Mouse (Mus musculus) forebrain, embryonic 16.5 days (tissue): ENCODE results near the gene Cntnap2. TPM values are rescaled to one million over a fixed set of nuclear protein-coding genes. Genes with fewer than 3 reads are reported as not detected.

Source experiments
- ATAC-seq: fragments of 200-750 bp; cut with Nextera tagmentation; 2 replicates; pipeline ENCODE4 v1.8.0; 2017; ENCODE audit warnings: mild to moderate bottlenecking, moderate library complexity
- H3K27ac ChIP-seq: fragments of 300-500 bp; sonication (generic); 2 replicates; pipeline ENCODE4 v1.5.1; 2014; ENCODE audit warnings: low read length, control low read depth
- H3K27me3 ChIP-seq: fragments of 300-500 bp; sonication (generic); replicated peaks from 2 replicates; pipeline ENCODE4 v1.6.1; 2014; ENCODE audit warnings: low read length; ENCODE audit not compliant: control insufficient read depth, insufficient read depth
- H3K36me3 ChIP-seq: fragments of 300-500 bp; sonication (generic); 2 replicates; pipeline ENCODE4 v1.6.1; 2014; ENCODE audit not compliant: control insufficient read depth, insufficient read depth
- H3K4me1 ChIP-seq: fragments of 300-500 bp; sonication (generic); replicated peaks from 2 replicates; pipeline ENCODE4 v1.6.1; 2014; ENCODE audit warnings: low read length; ENCODE audit not compliant: control insufficient read depth, insufficient read depth
- H3K4me2 ChIP-seq: fragments of 300-500 bp; sonication (generic); 2 replicates; pipeline ENCODE4 v1.6.1; 2014; ENCODE audit warnings: mild to moderate bottlenecking, low read length, control low read depth
- H3K4me3 ChIP-seq: fragments of 300-500 bp; sonication (generic); replicated peaks from 2 replicates; pipeline ENCODE4 v1.5.1; 2014; ENCODE audit warnings: mild to moderate bottlenecking, low read length, control low read depth
- H3K9ac ChIP-seq: fragments of 300-500 bp; sonication (generic); replicated peaks from 2 replicates; pipeline ENCODE4 v1.6.1; 2014; ENCODE audit warnings: low read depth, low read length, control low read depth
- H3K9me3 ChIP-seq: fragments of 300-500 bp; sonication (generic); 2 replicates; pipeline ENCODE4 v1.6.1; 2016; ENCODE audit warnings: low read length; ENCODE audit not compliant: control insufficient read depth
- WGBS: fragments of 180-500 bp; shearing (Covaris S2); extraction: QIAGEN DNeasy Blood & Tissue Kit; methylation state at CpG from one replicate; pipeline ENCODE4 v1.1.7; 2014; 5-methylcytosine and 5-hydroxymethylcytosine counted together
- polyA plus RNA-seq: library from polyadenylated mRNA; unstranded; fragments of >200 nt; fragmentation: Nextera tagmentation; extraction: Ambion mirVana; gene quantifications from 2 replicates; pipeline ENCODE4 v1.2.1, GENCODE M21; 2015

The Cntnap2 gene
- polyA plus RNA-seq, 1 experiment from 2014 or later: 72.7 TPM

- H3K27ac ChIP-seq: no peak overlapping the region
- no peak overlapping the region for H3K4me3 ChIP-seq
- H3K36me3 ChIP-seq: no peaks in the 10 kb centered on the region
- no peaks in the 10 kb centered on the region for H3K9me3 ChIP-seq
- no peaks in the 10 kb centered on the region for H3K27me3 ChIP-seq
- WGBS: 58% methylated on average over 3 of the region's 3 CpGs
- no peak overlapping the region for H3K9ac ChIP-seq
- no peak overlapping the region for H3K4me2 ChIP-seq
- ATAC-seq: no peak
- peaks cover 9% of the 10 kb centered on the region; the same call in 1 of the 2 replicates for H3K4me1 ChIP-seq
These were observed 2197.9 kb downstream of the Cntnap2 start for GRCm38 (mm10) chr6:47256918-47257506.

DNA sequence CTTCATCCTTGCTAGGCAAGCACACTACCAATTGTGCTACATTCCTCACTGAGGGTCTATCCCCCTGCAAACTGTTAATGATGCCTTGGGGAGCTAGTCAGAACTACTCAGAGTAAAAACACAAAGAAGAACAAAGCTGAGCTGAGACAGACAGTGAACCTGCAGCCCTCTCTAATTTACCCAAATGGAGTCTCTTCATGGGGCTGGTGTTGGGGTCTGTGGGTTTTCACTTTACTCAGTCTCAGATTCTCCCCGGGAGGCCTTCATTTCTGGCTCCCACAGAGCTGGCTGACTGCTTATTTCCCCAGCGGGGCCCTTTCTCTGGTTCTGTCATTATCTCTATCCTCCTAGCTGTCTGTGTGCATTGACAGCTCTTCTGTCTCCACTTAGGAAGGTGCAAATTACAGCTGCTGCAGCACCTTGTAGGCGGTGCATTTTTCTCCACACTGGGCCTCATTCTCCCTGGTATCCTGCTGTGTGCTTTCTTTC lies 2200.5 kb downstream of the Cntnap2 start:
- 3% methylated on average over 3 of the region's 3 CpGs for WGBS
- peak; percentile 89 for ATAC-seq
- no peaks in the 10 kb centered on the region for H3K27me3 ChIP-seq
- no peaks in the 10 kb centered on the region for H3K9me3 ChIP-seq
- H3K4me2 ChIP-seq: no peak overlapping the region
- peak overlapping the region; percentile 72 for H3K27ac ChIP-seq
- no peak overlapping the region for H3K4me3 ChIP-seq
- no peaks in the 10 kb centered on the region for H3K36me3 ChIP-seq
- H3K4me1 ChIP-seq: peaks cover 9% of the 10 kb centered on the region; the same call in 1 of the 2 replicates
- H3K9ac ChIP-seq: no peak overlapping the region

- H3K4me3 ChIP-seq: no peak overlapping the region
- no peaks in the 10 kb centered on the region for H3K9me3 ChIP-seq
- H3K9ac ChIP-seq: no peak overlapping the region
- no peak overlapping the region for H3K27ac ChIP-seq
- no peaks in the 10 kb centered on the region for H3K27me3 ChIP-seq
- WGBS: 45% methylated on average over 3 of the region's 3 CpGs
- no peak overlapping the region for H3K4me2 ChIP-seq
- H3K36me3 ChIP-seq: no peaks in the 10 kb centered on the region
- ATAC-seq: peak; percentile 47; the same call in 1 of the 2 replicates
- H3K4me1 ChIP-seq: peaks cover 2% of the 10 kb centered on the region
These were observed 2208.1 kb downstream of the Cntnap2 start for GRCm38 (mm10) chr6:47267236-47267635.

DNA sequence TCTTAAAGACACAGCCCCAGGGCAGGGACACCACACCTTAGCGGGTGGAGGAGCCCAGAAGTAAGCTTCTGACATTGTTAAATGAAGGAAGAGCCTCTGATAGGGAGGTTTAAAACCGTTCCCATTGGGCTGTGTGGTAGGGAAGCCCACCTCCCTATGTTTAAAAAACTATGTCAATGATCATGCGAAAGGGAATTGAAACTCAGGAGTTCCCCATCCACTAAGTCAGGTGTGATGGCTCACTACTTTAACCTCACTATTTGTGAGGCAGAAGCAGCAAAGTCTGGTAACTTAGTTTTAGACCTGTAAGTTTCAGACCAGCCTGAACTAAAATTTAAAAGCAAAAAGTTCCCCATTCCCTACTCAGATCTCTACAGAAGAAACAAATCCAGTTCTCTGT lies 2210.3 kb downstream of the Cntnap2 start:
- H3K4me2 ChIP-seq: no peak overlapping the region
- H3K27ac ChIP-seq: no peak overlapping the region
- no peak overlapping the region for H3K4me3 ChIP-seq
- no peaks in the 10 kb centered on the region for H3K36me3 ChIP-seq
- H3K9ac ChIP-seq: no peak overlapping the region
- no peaks in the 10 kb centered on the region for H3K9me3 ChIP-seq
- no peaks in the 10 kb centered on the region for H3K27me3 ChIP-seq
- WGBS: 84% methylated on average over 3 of the region's 3 CpGs
- peaks cover 14% of the 10 kb centered on the region for H3K4me1 ChIP-seq
- no peak for ATAC-seq

- no peak overlapping the region for H3K27ac ChIP-seq
- no peaks in the 10 kb centered on the region for H3K36me3 ChIP-seq
- H3K4me2 ChIP-seq: no peak overlapping the region
- no peak for ATAC-seq
- H3K27me3 ChIP-seq: no peaks in the 10 kb centered on the region
- WGBS: 91% methylated on average over 3 of the region's 3 CpGs
- peaks cover 28% of the 10 kb centered on the region for H3K4me1 ChIP-seq
- H3K4me3 ChIP-seq: no peak overlapping the region
- no peaks in the 10 kb centered on the region for H3K9me3 ChIP-seq
- H3K9ac ChIP-seq: no peak overlapping the region
These were observed 2212.4 kb downstream of the Cntnap2 start for GRCm38 (mm10) chr6:47271576-47271975.

DNA sequence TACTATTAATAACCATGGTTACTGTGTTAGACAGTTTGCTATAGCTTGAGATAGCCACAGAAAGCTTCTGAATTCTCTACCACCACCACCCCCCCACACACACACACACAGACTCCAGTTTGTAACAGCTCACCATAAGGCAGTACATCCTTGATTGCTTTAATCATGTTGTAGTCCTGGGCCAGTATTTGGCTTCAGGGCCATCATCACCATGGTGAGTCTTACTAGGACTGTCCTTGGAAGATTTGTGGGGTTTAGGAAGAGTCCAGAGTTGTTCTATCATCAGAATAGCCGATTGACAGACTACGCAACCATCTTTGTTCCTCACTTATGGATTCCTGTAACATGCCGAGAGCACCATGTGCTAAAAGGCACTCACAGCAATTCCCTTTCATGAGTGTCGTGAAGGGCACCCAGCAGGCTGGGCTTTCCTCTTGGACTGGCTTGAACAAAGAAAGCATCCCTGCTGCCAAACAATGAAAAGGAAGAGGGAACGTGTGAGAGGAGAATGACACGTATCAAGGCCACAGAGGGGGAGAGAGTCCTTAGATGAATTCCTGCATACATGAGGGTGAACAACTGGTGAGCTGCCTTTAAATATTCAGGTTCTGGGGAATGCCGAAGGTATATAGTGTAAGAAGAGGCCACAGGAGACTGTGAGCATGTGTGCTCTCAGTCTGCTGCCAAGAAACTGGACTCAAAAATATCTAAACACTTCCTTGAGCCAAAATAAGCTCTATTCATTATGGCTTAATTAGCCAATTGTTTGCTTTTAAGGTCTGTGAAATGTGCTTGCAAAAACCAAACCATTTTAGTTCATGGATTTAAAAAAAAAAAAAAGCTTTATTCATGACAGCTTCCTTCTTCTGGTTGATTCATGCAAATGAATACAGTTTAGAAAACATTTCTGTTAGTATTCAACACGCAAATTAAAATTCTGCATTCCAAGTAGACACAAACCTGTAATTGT lies 2213.7 kb downstream of the Cntnap2 start:
- peak overlapping the region; percentile 85 for H3K27ac ChIP-seq
- 11% methylated on average over 8 of the region's 8 CpGs for WGBS
- peak; percentile 70 for ATAC-seq
- H3K36me3 ChIP-seq: no peaks in the 10 kb centered on the region
- H3K4me3 ChIP-seq: no peak overlapping the region
- peaks cover 33% of the 10 kb centered on the region for H3K4me1 ChIP-seq
- no peaks in the 10 kb centered on the region for H3K27me3 ChIP-seq
- H3K4me2 ChIP-seq: peak overlapping the region; percentile 0; the same call in 1 of the 2 replicates
- no peaks in the 10 kb centered on the region for H3K9me3 ChIP-seq
- H3K9ac ChIP-seq: peak overlapping the region; percentile 27; the same call in 1 of the 2 replicates

DNA sequence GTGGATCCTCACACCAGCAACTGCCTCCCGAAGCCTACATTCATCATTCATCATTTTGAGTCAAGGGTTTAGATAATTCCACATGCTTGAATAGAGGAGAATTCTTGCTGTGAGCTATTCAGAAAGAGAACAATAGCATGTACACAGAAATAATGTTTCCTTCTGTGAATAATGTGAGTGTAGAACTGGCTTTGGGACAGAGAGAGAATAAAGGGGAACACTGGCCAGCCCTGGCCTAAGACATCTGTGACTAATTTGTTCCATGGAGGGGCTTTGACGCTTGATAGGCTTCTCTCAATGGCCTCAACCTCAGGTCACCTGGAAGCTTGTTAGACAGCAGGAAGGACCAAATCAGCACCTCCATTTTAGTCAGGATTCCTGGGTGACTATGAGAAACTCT lies 2215.9 kb downstream of the Cntnap2 start:
- WGBS: 5% methylated on average over 2 of the region's 2 CpGs
- Histone ChIP-seq H3K27me3 (no peaks in the 10 kb centered on the region), H3K27ac (no peak overlapping the region), H3K4me3 (no peak overlapping the region), H3K36me3 (no peaks in the 10 kb centered on the region), H3K9ac (no peak overlapping the region), H3K4me2 (no peak overlapping the region), H3K9me3 (no peaks in the 10 kb centered on the region), H3K4me1 (peaks cover 43% of the 10 kb centered on the region)
- ATAC-seq: no peak

- peak overlapping the region; percentile 35 for H3K27ac ChIP-seq
- peak; percentile 75 for ATAC-seq
- H3K9ac ChIP-seq: no peak overlapping the region
- H3K9me3 ChIP-seq: no peaks in the 10 kb centered on the region
- no peak overlapping the region for H3K4me3 ChIP-seq
- H3K27me3 ChIP-seq: no peaks in the 10 kb centered on the region
- H3K4me2 ChIP-seq: no peak overlapping the region
- H3K36me3 ChIP-seq: no peaks in the 10 kb centered on the region
- peaks cover 34% of the 10 kb centered on the region for H3K4me1 ChIP-seq
- WGBS: 15% methylated on average over 1 of the region's 1 CpGs
These were observed 2220.0 kb downstream of the Cntnap2 start for GRCm38 (mm10) chr6:47279183-47279582.

- Histone ChIP-seq H3K9ac (no peak overlapping the region), H3K27ac (0 out of 2 replicates have a peak overlapping the region, but pooled peaks have one; percentile 23), H3K4me2 (no peak overlapping the region), H3K4me3 (no peak overlapping the region), H3K27me3 (no peaks in the 10 kb centered on the region), H3K9me3 (no peaks in the 10 kb centered on the region), H3K36me3 (no peaks in the 10 kb centered on the region), H3K4me1 (peaks cover 24% of the 10 kb centered on the region)
- no peak for ATAC-seq
These were observed 2222.4 kb downstream of the Cntnap2 start for GRCm38 (mm10) chr6:47281584-47281983.
